Mouse (Mus musculus): ENCODE data around the gene Gm5617.

DNA sequence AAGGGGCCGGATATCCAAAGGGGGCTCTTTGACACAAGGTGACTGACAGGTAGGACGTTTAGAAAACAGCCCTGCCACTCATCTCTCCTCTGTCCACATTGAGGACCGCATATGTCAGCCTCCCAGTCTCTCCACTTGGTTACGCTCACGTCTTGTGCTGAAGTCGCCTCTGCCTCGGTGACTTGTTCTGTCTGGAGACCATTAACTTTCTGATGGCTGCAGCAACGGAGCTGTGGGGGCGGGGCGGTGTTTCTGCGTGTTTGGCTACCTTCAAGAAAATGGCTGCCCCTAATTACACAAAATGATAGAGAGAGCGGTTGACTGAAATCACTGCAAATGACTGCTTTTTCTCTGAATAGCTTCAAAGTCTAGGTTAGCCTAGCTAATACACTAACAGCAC lies 43.4 kb downstream of the Gm5617 start:
- TF ChIP-seq GATA1 (IDR thresholded peaks at IDR 0.05; ENCODE audit: borderline replicate concordance, low read length) (no peak), FLI1 (IDR thresholded peaks at IDR 0.05; ENCODE audit: low read length) (no peak)
